Mouse (Mus musculus) lung, postnatal 0 days (tissue): ENCODE data around the gene Zer1.

Experiments used
- CTCF ChIP-seq: IDR thresholded peaks from 2 replicates; pipeline ENCODE4 v1.5.1; 2016; ENCODE audit warnings: antibody characterized with exemption, mild to moderate bottlenecking
- EP300 ChIP-seq: IDR thresholded peaks from 2 replicates; pipeline ENCODE4 v1.6.1; 2016; ENCODE audit warnings: antibody characterized with exemption, mild to moderate bottlenecking, control low read depth

DNA sequence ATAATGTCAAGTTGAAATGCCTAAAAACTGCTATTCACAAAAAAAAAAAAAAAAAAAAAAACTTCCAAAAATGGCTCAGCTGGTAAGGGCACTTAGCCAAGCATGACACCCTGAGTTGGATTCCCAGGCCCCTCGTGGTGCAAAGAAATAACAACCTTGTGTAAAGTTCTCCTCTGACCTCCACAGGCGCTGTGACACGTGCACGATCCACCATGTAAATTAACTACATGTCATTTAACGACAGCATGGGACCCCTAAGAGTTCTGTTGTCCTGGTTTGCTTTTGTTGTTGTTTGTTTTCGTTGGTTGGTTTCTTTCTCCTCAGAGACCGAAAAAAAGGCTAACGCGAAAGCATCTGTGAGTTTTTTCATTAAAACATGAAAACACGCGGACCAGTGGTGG is 76.3 kb downstream of the Zer1 start:
- no peak for TF ChIP-seq CTCF
- TF ChIP-seq EP300, result no peak
